Comparison of ENCODE assay signal across 8 mouse cellular contexts in the genomic region with DNA sequence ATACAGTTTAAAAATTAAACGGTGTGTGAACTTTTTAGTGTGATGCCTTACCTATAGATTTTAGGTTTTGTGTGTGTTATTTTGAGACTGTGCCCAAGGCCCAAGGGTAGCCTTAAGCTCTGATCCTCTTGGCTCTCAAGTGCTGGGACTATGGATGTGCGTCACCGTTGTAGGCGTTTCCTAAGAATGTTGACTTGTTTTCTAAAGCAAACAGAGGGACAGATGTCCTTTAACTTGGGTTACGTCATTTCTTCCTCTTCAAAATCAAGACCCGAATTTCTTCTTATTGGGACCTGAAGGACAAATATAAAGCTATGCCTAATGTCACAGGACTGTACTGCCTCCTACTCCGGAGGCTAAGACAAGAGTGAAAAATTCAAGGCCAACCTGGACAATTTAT. TPM values are rescaled to one million over a fixed set of nuclear protein-coding genes. Genes with fewer than 3 reads are reported as not detected.
DNase-seq lines count a peak whose midpoint lies in the region; ATAC-seq and TF ChIP-seq lines count a peak whose summit lies in the region.

A gene (plus strand): TSS at position 229 of the 400 bp plus-strand sequence.

- no peak for TF ChIP-seq CTCF in cerebellum, adult 2 months (IDR thresholded peaks at IDR 0.05; ENCODE audit: borderline replicate concordance, insufficient read depth, low read depth, low read length)
- TF ChIP-seq CTCF in Patski (IDR thresholded peaks at IDR 0.05), result no peak
- no peak for TF ChIP-seq CTCF in stomach, postnatal 0 days (IDR thresholded peaks at IDR 0.05; ENCODE audit: low read depth)

- peak within 1 kb of the TSS; percentile 94 for H3K4me3 ChIP-seq in cerebellum, adult 2 months (replicated peaks; ENCODE audit: insufficient read depth, low read depth, low read length)
- H3K4me3 ChIP-seq in forebrain, embryonic 13.5 days, result peak within 1 kb of the TSS; percentile 76
- H3K4me3 ChIP-seq in hindbrain, embryonic 11.5 days (ENCODE audit: low read depth, low read length), result peak within 1 kb of the TSS; percentile 77
- H3K4me3 ChIP-seq in liver, embryonic 12.5 days, result peak within 1 kb of the TSS; percentile 86
- peak within 1 kb of the TSS; percentile 67 for H3K4me3 ChIP-seq in stomach, postnatal 0 days (ENCODE audit: low read depth, low read length)

- peak within 1 kb of the TSS; percentile 83 for H3K9ac ChIP-seq in forebrain, embryonic 13.5 days
- peak within 1 kb of the TSS; percentile 77 for H3K9ac ChIP-seq in hindbrain, embryonic 11.5 days (ENCODE audit: low read depth, low read length)
- H3K9ac ChIP-seq in liver, embryonic 12.5 days, result peak within 1 kb of the TSS; percentile 95
- H3K9ac ChIP-seq in stomach, postnatal 0 days (ENCODE audit: low read length), result peak within 1 kb of the TSS; percentile 72

- H3K4me1 ChIP-seq in cerebellum, adult 2 months (ENCODE audit: control insufficient read depth, insufficient read depth, low read length), result peaks cover 3% of the 10 kb centered on the region; the same call in 1 of the 2 replicates
- H3K4me1 ChIP-seq in forebrain, embryonic 13.5 days, result peaks cover 23% of the 10 kb centered on the region
- H3K4me1 ChIP-seq in hindbrain, embryonic 11.5 days (replicated peaks; ENCODE audit: control insufficient read depth, insufficient read depth, low read length), result peaks cover 9% of the 10 kb centered on the region
- peaks cover 45% of the 10 kb centered on the region for H3K4me1 ChIP-seq in liver, embryonic 12.5 days
- no peaks in the 10 kb centered on the region for H3K4me1 ChIP-seq in stomach, postnatal 0 days (replicated peaks; ENCODE audit: control insufficient read depth, insufficient read depth)

- H3K36me3 ChIP-seq in forebrain, embryonic 13.5 days (ENCODE audit: poor library complexity, severe bottlenecking), result peaks cover 14% of the 10 kb centered on the region
- H3K36me3 ChIP-seq in hindbrain, embryonic 11.5 days (ENCODE audit: control insufficient read depth, insufficient read depth, low read length), result no peaks in the 10 kb centered on the region
- peaks cover 26% of the 10 kb centered on the region for H3K36me3 ChIP-seq in liver, embryonic 12.5 days
- H3K36me3 ChIP-seq in stomach, postnatal 0 days (ENCODE audit: control insufficient read depth, insufficient read depth, low read length), result peaks cover 5% of the 10 kb centered on the region; the same call in 1 of the 2 replicates

- in situ Hi-C loops in Patski (cut with MboI; ENCODE audit: low pct_unique_long_range_greater_than_20kb), result no loop called here

- ATAC-seq in Patski, result no peak
- no peak for ATAC-seq in forebrain, embryonic 13.5 days
- ATAC-seq in hindbrain, embryonic 11.5 days (ENCODE audit: low FRiP score), result no peak
- no peak for ATAC-seq in liver, embryonic 12.5 days
- ATAC-seq in stomach, postnatal 0 days (ENCODE audit: low FRiP score, low TSS enrichment), result no peak

- no peak for TF ChIP-seq POLR2A in cerebellum, adult 2 months (IDR thresholded peaks at IDR 0.05; ENCODE audit: borderline replicate concordance, insufficient read depth, low read length)

- no peak for DNase-seq in cerebellum, adult 2 months
- no peak for DNase-seq in cerebellum, adult 9-10 months
- DNase-seq in Patski (ENCODE audit: low read depth, low spot score), result no peak
- DNase-seq in hindbrain, embryonic 11.5 days (ENCODE audit: low spot score), result no peak
- DNase-seq in stomach, postnatal 0 days (ENCODE audit: low spot score), result no peak
- no peak for DNase-seq in urinary bladder, postnatal 14 days (ENCODE audit: low spot score)

- peak within 1 kb of the TSS; percentile 72 for H3K27ac ChIP-seq in cerebellum, adult 2 months (ENCODE audit: insufficient read depth, low read length)
- H3K27ac ChIP-seq in forebrain, embryonic 13.5 days, result peak within 1 kb of the TSS; percentile 64
- peak within 1 kb of the TSS; percentile 81 for H3K27ac ChIP-seq in hindbrain, embryonic 11.5 days (ENCODE audit: low read depth, low read length)
- H3K27ac ChIP-seq in liver, embryonic 12.5 days, result peak within 1 kb of the TSS; percentile 91
- H3K27ac ChIP-seq in stomach, postnatal 0 days (replicated peaks), result peak within 1 kb of the TSS; percentile 75

- no peaks in the 10 kb centered on the region for H3K27me3 ChIP-seq in cerebellum, adult 2 months (ENCODE audit: control insufficient read depth, insufficient read depth, low read length)
- no peaks in the 10 kb centered on the region for H3K27me3 ChIP-seq in Patski
- peaks cover 22% of the 10 kb centered on the region for H3K27me3 ChIP-seq in forebrain, embryonic 13.5 days
- H3K27me3 ChIP-seq in hindbrain, embryonic 11.5 days (ENCODE audit: control insufficient read depth, insufficient read depth, low read length), result no peaks in the 10 kb centered on the region
- peaks cover 7% of the 10 kb centered on the region; the same call in 1 of the 2 replicates for H3K27me3 ChIP-seq in liver, embryonic 12.5 days (replicated peaks)
- no peaks in the 10 kb centered on the region for H3K27me3 ChIP-seq in stomach, postnatal 0 days (ENCODE audit: control insufficient read depth, insufficient read depth, low read length)

- no peak for TF ChIP-seq EP300 in stomach, postnatal 0 days (optimal IDR thresholded peaks at IDR 0.05)

- H3K4me2 ChIP-seq in forebrain, embryonic 13.5 days, result peak within 1 kb of the TSS; percentile 65
- H3K4me2 ChIP-seq in hindbrain, embryonic 11.5 days (replicated peaks; ENCODE audit: low read depth, low read length), result peak within 1 kb of the TSS; percentile 57
- peak within 1 kb of the TSS; percentile 79 for H3K4me2 ChIP-seq in liver, embryonic 12.5 days
- peak within 1 kb of the TSS; percentile 72 for H3K4me2 ChIP-seq in stomach, postnatal 0 days (replicated peaks; ENCODE audit: low read depth)

- POLR2A ChIA-PET in Patski (lab: Charles Lee), result no interaction called here

- H3K9me3 ChIP-seq in forebrain, embryonic 13.5 days (replicated peaks), result no peaks in the 10 kb centered on the region
- H3K9me3 ChIP-seq in hindbrain, embryonic 11.5 days (ENCODE audit: control insufficient read depth, low read length), result no peaks in the 10 kb centered on the region
- H3K9me3 ChIP-seq in liver, embryonic 12.5 days (replicated peaks), result no peaks in the 10 kb centered on the region
- H3K9me3 ChIP-seq in stomach, postnatal 0 days (ENCODE audit: control insufficient read depth, low read length), result no peaks in the 10 kb centered on the region

- 96% methylated on average over 7 of the region's 7 CpGs for WGBS in cerebellum, adult 2 months
- 97% methylated on average over 7 of the region's 7 CpGs for WGBS in forebrain, embryonic 13.5 days
- 98% methylated on average over 7 of the region's 7 CpGs for WGBS in hindbrain, embryonic 11.5 days
- 86% methylated on average over 7 of the region's 7 CpGs for WGBS in liver, embryonic 12.5 days (ENCODE audit: insufficient replicate concordance)
- WGBS in stomach, postnatal 0 days, result 89% methylated on average over 7 of the region's 7 CpGs

- CTCF ChIA-PET in Patski (lab: Charles Lee), result interaction anchor here (0.8 to 3.5 kb wide), 5 partner anchors 11 to 115 kb away, joined by 3 to 14 read pairs (median 3); a partner anchor contains a TSS

RNA-seq across cellular contexts. Expression of the gene that starts here (rescaled TPM):
- polyA plus RNA-seq in cerebellum, adult 2 months (2012; rRNA removed), result 101 and 108 TPM in 2 replicates
- 170 TPM for polyA plus RNA-seq in Patski (2021)
- 62.6 and 69.7 TPM in 2 replicates for polyA plus RNA-seq in forebrain, embryonic 13.5 days (2015; fragmentation: Nextera tagmentation; extraction: Ambion mirVana)
- polyA plus RNA-seq in hindbrain, embryonic 11.5 days (2014; fragmentation: Nextera tagmentation; extraction: Ambion mirVana), result 64.5 and 74.6 TPM in 2 replicates
- 82.8 and 84.2 TPM in 2 replicates for polyA plus RNA-seq in liver, embryonic 12.5 days (2016; fragmentation: Nextera tagmentation; extraction: Ambion mirVana)
- 27.4 and 28.8 TPM in 2 replicates for polyA plus RNA-seq in stomach, postnatal 0 days (2015; fragmentation: Nextera tagmentation; extraction: Ambion mirVana)
